Mouse (Mus musculus): ENCODE results near the gene Sorl1.

The Sorl1 gene

GRCm38 (mm10) chr9:41925721-41926120, 198.4 kb downstream of the Sorl1 start:
- no peak for DNase-seq (ENCODE audit: low read depth, low spot score)

DNA sequence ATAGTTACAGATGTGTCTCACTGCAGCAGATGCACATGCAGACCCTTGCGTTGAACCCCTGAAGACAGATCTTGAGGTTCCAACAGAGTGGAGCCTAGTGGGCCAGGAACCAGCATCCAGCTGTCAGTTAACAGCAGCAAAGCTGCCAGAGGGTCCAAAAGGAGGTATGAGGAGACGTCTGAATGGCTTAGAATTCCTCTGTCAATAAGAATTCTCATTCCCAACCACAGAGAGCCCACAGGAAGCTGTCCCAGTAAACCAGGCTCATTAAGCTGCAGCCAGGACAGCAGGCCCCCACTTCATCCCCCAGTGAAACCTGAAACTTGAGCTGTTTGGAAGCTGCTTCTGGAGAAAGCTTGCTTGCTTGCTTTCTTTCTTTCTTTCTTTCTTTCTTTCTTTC, 200.0 kb downstream of the Sorl1 start:
- peak; percentile 78 for DNase-seq (ENCODE audit: low read depth, low spot score)

GRCm38 (mm10) chr9:41922416-41922815, 201.7 kb downstream of the Sorl1 start:
- no peak for DNase-seq (ENCODE audit: low read depth, low spot score)

DNA sequence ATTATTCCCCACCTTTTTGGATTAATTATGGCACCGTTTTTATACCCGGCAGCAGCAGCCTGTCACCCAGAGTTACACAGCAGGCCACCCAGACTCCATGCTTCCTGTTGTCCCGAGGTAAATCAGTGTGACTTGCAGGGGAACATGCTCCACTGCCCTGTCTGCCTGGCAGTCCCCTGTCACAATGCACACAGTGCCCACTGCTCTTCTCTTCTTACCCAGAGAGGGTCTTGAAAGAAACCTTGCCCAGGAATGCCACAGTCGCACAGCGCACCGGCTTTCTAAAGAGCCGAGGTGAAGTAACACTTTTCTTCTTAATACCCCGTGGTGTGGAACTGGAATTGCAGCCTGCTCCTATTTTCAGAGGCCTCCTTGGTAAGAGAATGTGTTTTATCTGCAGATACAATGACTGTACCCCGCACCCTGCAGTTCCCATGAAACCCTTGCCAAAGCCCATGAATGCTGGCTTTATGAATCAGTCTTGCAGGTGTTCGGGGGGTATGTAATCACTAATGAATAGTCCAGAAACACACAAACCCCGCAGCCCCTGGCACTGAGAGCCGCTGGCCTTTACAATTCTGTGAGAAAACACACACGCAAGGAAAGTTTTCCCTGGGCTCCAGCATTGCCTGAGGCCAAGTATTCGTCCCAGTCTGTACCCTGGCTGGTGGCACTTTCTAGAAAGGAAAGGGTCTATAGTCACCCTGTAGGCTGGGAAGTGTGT, 205.3 kb downstream of the Sorl1 start:
- DNase-seq (ENCODE audit: low read depth, low spot score), result no peak

DNA sequence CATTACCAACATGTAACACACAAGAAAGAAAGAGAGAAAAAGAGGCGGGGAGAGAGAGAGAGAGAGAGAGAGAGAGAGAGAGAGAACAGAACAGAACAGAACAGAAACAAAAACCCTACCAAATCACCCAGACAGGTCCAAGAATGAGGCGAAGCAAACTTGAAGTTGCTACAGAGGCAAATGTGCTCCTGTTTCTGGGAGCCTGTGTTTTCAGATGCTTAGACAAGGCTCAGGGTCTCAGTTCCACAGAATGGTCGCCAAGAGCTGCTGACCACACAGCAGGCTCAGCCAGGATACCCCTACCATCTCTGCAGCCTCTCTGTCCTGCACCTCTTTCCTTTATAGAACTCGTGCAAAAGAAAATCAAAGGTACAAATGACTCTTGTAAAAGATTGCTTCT, 205.9 kb downstream of the Sorl1 start:
- no peak for DNase-seq (ENCODE audit: low read depth, low spot score)

- no peak for DNase-seq (ENCODE audit: low read depth, low spot score)
These were observed 208.5 kb downstream of the Sorl1 start for GRCm38 (mm10) chr9:41915571-41915970.

All from forelimb bud, embryonic 11.5 days (tissue).